Mouse (Mus musculus) liver (tissue): ENCODE measurements around the gene Pja2.
"Not testable (repeated sequence)": the region's sequence is repeated elsewhere in the genome, so short reads cannot be mapped to it uniquely, and the experiment has no call there.

ENCODE experiments used
- DNase-seq: peaks from one replicate; pipeline ENCODE4 v3.0.0-alpha.2; 2020; ENCODE audit warnings: mixed read lengths

The Pja2 gene

GRCm38 (mm10) chr17:64277649-64278212 is 54.0 kb downstream of the Pja2 start:
- DNase-seq, result no peak

GRCm38 (mm10) chr17:64276666-64277065 is 55.0 kb downstream of the Pja2 start:
- DNase-seq, result no peak

- no peak for DNase-seq
Measured at GRCm38 (mm10) chr17:64275188-64275587, 56.5 kb downstream of the Pja2 start.

GRCm38 (mm10) chr17:64274341-64275105 is 57.2 kb downstream of the Pja2 start:
- DNase-seq, result no peak

- DNase-seq, result no peak
Measured at GRCm38 (mm10) chr17:64260571-64260970, 71.1 kb downstream of the Pja2 start.

DNA sequence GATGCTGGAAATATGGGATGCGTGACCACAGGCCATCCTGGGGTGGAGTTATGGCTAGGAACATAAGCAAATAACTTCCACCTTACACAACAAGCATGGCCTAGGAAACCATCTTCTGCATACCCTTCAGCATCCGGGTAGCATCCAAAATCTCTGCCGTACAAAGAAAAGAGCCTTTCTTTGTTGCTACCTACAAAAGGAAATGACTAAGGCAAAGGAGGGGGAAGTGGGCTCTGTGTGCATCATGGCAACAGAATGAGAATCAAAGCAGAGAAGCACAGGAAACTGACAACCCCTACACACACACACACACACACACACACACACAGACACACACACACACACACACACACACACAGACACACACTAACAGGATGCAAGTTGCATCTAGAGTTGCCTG is 83.5 kb downstream of the Pja2 start:
- no peak for DNase-seq

DNA sequence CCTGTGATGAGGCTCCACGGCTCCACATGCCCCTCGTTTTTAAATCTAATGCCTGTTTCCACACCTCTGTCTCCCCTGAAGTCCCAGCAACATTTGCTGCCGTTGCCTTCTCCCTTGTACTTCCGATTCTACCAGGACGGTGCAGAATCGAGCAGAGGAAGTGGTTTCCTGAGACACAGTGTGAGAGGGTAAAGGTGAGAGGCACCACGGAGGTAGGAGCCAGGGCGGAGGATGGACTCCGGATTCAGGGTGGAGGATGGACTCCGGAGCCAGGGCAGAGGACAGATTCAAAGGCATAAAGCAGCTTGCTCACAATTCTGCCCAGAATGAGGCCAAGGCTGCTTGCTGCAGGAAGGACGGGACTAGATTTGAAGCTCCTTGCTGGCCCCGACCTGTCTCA is 88.8 kb downstream of the Pja2 start:
- DNase-seq, result no peak

DNA sequence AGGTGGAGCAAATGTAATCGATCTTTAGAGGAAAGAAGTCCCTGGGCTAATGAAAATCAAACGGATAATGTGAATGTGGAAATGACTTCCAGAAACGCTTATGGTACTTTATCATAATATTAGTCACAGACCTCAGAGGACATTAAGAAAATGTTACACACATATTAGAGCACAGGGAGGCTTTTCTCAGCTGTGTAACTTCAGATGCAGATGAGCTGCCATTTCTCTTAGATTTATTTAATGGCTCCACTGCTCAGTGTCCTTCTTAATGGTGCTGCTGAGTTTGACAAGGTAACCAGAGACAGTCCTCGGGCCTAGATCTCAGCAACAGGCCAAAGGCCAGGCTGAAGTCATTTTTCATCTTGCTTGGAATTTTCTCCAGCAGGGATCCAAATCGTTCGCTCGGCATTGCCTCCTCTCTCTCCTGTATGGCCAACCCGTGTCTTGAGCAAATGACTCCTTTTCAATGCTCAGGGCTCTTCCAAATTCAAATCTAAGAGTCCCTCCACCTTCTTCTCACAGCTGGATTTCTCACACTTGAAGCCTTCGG is 89.3 kb downstream of the Pja2 start:
- no peak for DNase-seq

DNA sequence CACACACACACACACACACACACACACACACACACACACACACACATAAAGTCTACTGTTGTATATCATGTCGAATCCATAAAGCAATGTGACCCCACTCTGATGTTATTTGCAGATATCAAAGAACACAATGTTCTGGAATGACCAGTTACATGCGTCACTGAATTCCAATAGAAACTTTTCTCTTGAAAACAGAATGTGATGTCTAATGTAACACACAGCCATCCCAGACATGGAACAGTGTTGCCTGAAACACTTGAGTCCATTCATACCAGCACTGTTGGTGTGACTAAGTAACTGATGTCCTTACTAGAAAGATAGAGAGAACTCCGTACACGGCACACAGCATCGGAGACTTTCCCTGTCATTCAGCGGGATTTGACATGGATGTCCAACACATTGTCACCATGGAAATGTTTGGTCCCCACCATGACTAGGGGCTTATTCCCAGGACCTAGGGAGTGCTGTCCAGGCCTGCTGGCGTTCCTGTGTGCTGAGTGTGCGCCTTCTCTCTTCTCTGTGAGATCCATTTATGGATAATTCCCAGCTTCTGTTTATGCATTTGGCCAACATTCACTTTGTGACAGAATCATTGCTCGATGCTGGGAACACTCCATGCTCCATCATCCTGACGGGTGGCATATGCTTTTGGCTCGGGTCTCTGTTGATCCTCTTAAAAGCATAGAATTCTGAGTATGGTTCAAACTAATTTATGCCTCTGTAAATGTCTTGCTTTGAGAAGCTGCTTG is 90.0 kb downstream of the Pja2 start:
- DNase-seq, result no peak

DNA sequence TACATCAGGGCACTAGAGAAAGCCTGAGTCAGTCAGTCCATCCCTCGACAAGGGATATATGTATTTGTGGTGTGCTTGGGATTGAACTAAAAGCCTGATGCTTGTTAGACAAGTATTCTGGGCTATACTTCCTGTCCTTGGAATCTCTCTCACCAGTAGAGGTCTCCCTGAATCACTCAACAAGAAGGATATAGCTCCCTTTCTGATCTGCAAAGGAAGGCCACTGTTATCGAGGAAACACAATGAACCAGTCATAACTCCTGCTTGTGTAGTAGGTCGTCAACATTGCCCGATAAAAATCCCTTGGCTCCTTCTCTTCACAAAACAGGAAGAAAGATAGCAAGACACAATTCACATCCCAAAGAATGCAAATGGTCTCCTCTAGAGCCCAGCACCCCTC is 99.6 kb downstream of the Pja2 start:
- no peak for DNase-seq

GRCm38 (mm10) chr17:64231637-64232036 is 100.1 kb downstream of the Pja2 start:
- DNase-seq, result not testable (repeated sequence)

DNA sequence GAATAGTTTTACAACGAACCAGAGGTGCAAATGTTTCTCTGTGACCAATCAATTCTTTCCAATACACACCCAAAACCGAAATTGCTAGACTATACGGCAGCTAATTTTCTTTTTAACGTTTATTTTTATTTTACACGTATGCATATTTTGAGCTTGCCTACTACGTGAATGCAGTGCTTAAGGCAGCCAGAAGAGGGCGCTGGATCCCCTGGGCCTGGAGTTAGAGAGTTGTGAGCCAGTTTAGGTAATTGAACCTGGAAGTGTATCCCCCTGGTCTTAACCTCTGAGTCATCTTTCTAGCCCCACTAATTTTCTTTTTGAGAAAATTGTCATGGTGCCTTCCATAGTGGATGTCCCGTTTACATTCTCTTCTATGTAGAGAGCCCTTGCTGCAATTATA is 100.5 kb downstream of the Pja2 start:
- peak; percentile 19 for DNase-seq
